Comparison of ENCODE assay signal across 16 mouse cellular contexts in the genomic region with DNA sequence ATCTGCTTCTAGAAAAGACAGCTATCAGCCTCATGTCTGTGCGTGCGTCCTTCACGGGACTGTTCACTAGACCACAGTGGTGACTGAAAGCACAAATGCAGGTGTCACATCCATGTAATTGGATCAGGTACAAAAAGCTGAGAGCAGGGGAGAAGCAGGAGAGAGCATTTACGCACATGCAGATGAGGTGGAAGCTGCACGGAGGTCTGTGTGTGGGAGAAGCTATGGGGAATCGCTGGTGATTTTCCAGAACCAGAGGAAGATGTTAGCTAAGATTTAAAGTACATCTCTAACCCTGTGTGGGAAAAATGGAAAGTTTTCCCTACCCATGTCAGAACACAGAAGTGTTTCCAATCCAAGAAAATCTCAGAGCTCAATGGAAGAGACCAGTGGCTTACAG. TPM values are rescaled to one million over a fixed set of nuclear protein-coding genes. Genes with fewer than 3 reads are reported as not detected.
"Had no signal": no experiment of that assay in that cellular context is flagged by ENCODE, and none has a peak within 500 bp of the region (broad histone marks: within the 10 kb centered on the region; RNA-seq: fewer than 3 reads in every experiment).

No protein-coding gene starts in this region.

- H3K27ac ChIP-seq: kidney, embryonic 15.5 days; limb, embryonic 15.5 days; liver, embryonic 12.5 days; macrophage; stomach, postnatal 0 days had no signal

- H3K4me1 ChIP-seq: kidney, embryonic 15.5 days; limb, embryonic 15.5 days had no signal

- H3K9ac ChIP-seq: kidney, embryonic 15.5 days; limb, embryonic 15.5 days; liver, embryonic 12.5 days; lung, embryonic 14.5 days had no signal

- DNase-seq: kidney, adult 2 months; kidney, postnatal 14 days; lung, embryonic 14.5 days; lung, postnatal 10 days; thymus, adult 18-20 months; thymus, postnatal 14 days had no signal

- H3K4me3 ChIP-seq: kidney, embryonic 15.5 days; limb, embryonic 15.5 days; liver, embryonic 12.5 days; megakaryocyte, embryonic 14.5 days had no signal

- H3K27me3 ChIP-seq: kidney, embryonic 15.5 days; limb, embryonic 15.5 days; liver, embryonic 12.5 days; megakaryocyte, embryonic 14.5 days had no signal

- H3K9me3 ChIP-seq: kidney, embryonic 15.5 days; limb, embryonic 15.5 days; liver, embryonic 12.5 days had no signal

- H3K4me2 ChIP-seq: kidney, embryonic 15.5 days; limb, embryonic 15.5 days; liver, embryonic 12.5 days; lung, embryonic 14.5 days; midbrain, embryonic 11.5 days had no signal

- ATAC-seq: intestine, embryonic 16.5 days had no signal

RNA-seq across cellular contexts. Expression of a gene that starts 51.5 kb away (rescaled TPM):
- polyA plus RNA-seq: large intestine, adult 2 months; limb, embryonic 11.5 days; liver, embryonic 12.5 days; lung, embryonic 14.5 days; midbrain, embryonic 11.5 days had no signal
